Mouse (Mus musculus): ENCODE data around the gene Zfp422. TPM values are rescaled to one million over a fixed set of nuclear protein-coding genes. Genes with fewer than 3 reads are reported as not detected.
"Not testable (repeated sequence)": the region's sequence is repeated elsewhere in the genome, so short reads cannot be mapped to it uniquely, and the experiment has no call there.

Gene Zfp422
- total RNA-seq, 1 experiment from 2014 or later, result 23.9 TPM

- DNase-seq, result peak; percentile 68
Observed at GRCm38 (mm10) chr6:116650406-116650805, 21.6 kb upstream of the Zfp422 start, which contains the start of gene Depp1. Gene Depp1, plus strand, starts transcription at chr6:116650609.

GRCm38 (mm10) chr6:116649811-116650210 lies 21.0 kb upstream of the Zfp422 start:
- no peak for DNase-seq

- DNase-seq, result peak; percentile 75
Observed at GRCm38 (mm10) chr6:116647763-116648162, 19.0 kb upstream of the Zfp422 start.

DNA sequence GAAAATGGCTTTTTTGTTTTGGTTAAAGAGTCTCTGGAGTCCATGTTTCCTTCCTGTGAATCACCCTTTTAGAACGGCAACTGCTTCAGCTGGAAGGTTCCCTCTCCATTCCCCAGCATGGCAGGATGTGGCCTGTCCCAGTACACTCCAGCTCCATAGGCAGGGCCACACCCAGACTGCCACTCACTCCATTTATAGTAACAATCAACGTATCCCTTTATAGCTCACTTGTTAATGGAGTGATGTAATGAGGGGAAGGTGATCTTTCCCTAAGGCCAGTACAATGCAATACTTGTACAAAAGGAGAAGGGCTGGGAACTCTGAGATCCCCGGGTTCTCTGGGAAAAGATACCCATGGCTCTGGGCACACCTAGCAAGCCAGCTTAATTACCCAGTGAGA lies 15.5 kb upstream of the Zfp422 start:
- no peak for DNase-seq

- DNase-seq, result no peak
Observed at GRCm38 (mm10) chr6:116643881-116644280, 15.1 kb upstream of the Zfp422 start.

GRCm38 (mm10) chr6:116642942-116643341 lies 14.1 kb upstream of the Zfp422 start:
- DNase-seq, result no peak

GRCm38 (mm10) chr6:116639663-116640062 lies 10.9 kb upstream of the Zfp422 start:
- DNase-seq, result no peak

- DNase-seq, result no peak
Observed at GRCm38 (mm10) chr6:116638871-116639270, 10.1 kb upstream of the Zfp422 start.

DNA sequence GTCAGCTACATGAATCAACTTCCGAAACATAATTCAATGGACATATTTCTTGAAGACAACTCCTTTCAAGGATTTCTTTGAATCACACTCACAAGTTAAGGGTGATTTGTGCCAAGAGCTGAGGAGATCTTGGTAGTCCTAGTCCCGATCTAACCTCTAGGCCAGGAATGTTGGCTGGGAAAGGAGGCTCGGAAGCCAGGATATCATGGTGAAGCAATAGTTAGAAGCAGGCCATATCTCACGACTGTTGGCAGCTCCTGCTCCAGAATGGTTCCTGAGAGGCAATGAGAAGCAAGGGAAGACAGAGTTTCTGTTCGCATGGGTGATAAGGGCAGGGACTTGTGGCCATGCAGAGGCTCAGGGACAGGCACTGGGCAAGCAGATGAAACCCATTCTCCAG lies 8.7 kb upstream of the Zfp422 start:
- peak; percentile 49 for DNase-seq

GRCm38 (mm10) chr6:116636581-116637235 lies 7.9 kb upstream of the Zfp422 start:
- DNase-seq, result no peak

GRCm38 (mm10) chr6:116635251-116636180 lies 6.7 kb upstream of the Zfp422 start:
- DNase-seq, result peak; percentile 81

DNA sequence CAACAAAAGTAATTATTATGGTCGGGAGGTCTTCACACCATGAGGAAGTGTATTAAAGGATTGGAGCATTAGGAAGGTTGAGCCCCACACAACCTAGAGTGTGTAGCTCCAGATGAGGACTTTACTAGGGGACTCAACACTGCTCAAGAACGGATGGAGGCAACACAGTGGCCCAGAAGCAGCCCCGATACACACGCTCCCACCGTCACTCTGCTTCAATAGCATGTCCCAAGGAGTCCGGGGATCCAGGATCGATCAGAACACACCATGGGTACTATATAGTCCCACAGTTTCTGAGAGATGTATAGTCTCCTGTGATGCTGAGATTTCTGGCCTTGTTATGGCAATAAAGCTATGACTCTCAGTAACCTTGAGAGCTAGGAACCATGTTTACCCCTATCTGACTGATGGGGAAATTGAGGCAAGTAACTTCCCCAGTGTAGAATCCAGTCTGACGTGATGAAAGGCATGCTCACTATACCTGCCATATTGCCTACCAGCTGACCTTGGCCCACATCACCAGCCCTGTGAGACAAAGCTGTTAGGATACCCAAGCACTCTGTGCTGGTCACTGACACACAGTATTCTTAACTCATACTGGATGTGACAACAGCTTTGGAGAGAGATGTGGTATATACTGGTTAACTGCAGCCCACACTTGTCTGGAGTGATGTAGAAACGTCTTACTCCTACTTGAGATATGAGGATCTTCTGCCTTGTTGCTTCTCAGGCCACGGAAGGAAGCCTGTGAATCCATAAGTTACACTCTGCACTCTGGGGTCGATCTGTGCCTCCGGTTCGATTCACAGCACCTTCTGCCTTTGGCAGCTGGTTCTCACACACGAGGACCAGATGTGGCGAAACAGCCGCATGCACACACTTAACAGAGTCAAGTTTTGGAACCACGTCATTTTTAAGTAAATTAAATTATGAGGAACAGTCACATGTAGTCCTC lies 5.2 kb upstream of the Zfp422 start:
- no peak for DNase-seq

- peak; percentile 87 for DNase-seq
Observed at GRCm38 (mm10) chr6:116632129-116632528, 3.3 kb upstream of the Zfp422 start.

DNA sequence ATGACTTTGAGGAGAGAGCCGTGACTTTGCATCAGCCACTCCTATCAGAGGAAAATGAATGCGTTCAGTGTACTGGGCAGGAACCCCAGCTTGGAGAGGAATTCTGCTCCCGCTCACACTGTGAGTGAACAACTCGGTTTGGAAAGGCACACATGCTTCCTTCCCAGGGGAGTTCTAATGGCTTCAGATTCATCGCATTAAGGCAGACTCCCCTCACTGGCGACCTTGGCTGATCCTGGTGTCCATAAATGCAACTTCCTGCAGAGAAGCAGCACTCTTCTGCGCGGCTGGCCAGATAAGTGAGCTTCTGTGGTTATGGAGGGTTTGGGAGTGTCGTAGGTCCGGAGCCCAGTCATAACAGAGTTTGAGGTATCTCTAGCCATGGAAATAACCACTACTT lies 967 bp upstream of the Zfp422 start:
- DNase-seq, result no peak

- DNase-seq, result no peak
Observed at GRCm38 (mm10) chr6:116628095-116628494, 704 bp downstream of the Zfp422 start.

DNA sequence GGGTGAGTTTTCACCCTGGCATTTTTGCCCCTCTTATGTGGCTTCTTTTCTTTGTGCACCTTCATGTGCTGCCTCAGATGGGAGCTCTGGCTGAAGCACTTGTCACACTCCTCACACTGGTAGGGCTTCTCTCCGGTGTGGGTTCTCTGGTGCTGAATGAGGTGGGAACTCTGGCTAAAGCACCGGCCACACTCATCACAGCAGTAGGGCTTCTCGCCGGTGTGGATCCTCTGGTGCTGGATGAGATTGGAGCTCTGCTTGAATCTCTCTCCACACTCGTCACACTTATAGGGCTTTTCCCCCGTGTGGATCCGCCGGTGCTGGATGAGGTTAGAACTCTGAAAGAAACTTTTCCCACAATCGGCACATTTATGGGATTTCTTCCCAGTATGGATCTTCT lies 2.4 kb downstream of the Zfp422 start:
- DNase-seq, result not testable (repeated sequence)

- DNase-seq, result no peak
Observed at GRCm38 (mm10) chr6:116621318-116622023, 7.3 kb downstream of the Zfp422 start.

DNA sequence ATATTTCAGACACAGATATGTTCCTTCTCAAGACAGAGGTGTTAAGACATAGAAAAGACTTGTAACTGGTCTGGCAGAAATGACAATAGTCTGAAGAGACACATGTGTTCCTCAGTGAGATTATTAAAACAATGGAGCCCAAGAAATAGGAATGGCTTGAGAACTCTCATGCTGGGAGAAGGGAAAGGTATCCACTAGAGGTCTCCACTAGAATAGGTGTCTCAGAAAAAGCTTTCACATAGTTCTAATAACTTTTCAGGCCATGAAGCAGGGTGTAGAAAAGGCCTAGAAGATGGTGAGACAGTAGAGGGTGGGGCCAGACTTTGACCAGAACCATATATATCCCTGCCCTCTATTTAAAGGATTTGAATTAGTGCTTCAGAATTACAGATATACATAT lies 10.7 kb downstream of the Zfp422 start:
- no peak for DNase-seq

GRCm38 (mm10) chr6:116615719-116616118 lies 13.1 kb downstream of the Zfp422 start:
- no peak for DNase-seq

- DNase-seq, result no peak
Observed at GRCm38 (mm10) chr6:116607230-116607629, 21.6 kb downstream of the Zfp422 start.

DNA sequence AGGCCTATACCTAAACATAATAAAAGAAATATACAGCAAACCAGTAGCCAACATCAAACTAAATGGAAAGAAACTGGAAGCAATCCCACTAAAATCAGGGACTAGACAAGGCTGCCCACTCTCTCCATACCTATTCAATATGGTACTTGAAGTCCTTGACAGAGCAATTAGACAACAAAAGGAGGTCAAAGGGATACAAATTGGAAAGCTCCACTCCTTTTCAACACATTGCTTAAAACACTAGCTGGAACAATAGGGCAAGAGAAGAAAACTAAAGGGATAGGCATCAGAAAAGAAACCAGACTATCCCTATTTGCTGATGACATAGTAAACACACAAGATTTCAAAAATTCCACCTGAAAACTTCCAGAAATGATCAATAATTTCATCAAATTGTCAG lies 27.8 kb downstream of the Zfp422 start:
- DNase-seq, result not testable (repeated sequence)

DNA sequence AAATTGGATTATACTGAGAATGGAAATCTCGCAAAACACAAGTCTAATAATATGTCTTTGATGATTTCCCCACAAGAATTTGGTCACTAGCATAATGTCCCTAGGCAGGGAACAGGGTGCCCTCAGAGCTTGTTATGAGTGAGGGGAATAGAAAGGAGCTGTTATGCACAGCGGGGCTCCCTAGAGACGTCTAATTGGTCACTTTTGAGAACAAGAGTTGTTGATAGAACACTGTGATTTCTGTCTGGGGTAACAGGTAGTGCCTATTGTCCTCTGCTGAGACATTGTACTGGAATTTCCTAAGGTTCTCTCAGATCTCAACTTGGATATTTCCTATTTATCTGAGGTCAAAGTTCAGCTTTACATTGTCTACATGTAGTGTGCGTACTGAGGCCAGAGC lies 44.7 kb downstream of the Zfp422 start, which contains the start of gene Olfr215:
Gene Olfr215, minus strand, starts transcription at position 101 of the 400 bp plus-strand sequence.
- no peak for DNase-seq
